Comparison of ENCODE assay signal across 13 mouse cellular contexts in genomic region chr9:103480044-103480576, GRCm38 (mm10). TPM values are rescaled to one million over a fixed set of nuclear protein-coding genes. Genes with fewer than 3 reads are reported as not detected.
A peak's percentile ranks its signal among the peaks of the same experiment; 100 is the strongest.
DNase-seq lines count a peak whose midpoint lies in the region; ATAC-seq lines count a peak whose summit lies in the region.
"Had no signal": no experiment of that assay in that cellular context is flagged by ENCODE, and none has a peak within 500 bp of the region (broad histone marks: within the 10 kb centered on the region; RNA-seq: fewer than 3 reads in every experiment).

TSS of gene Bfsp2 (minus strand) at chr9:103480420.

- H3K27ac ChIP-seq in heart, embryonic 10.5 days, result peak within 1 kb of the TSS; percentile 81
- peak within 1 kb of the TSS; percentile 72 for H3K27ac ChIP-seq in midbrain, embryonic 10.5 days (replicated peaks)
- no peak within 1 kb of the TSS for H3K27ac ChIP-seq in midbrain, embryonic 14.5 days (replicated peaks; ENCODE audit: low read depth, low read length)
- peak within 1 kb of the TSS; percentile 78 for H3K27ac ChIP-seq in hindbrain, embryonic 10.5 days
- H3K27ac ChIP-seq in midbrain, embryonic 12.5 days (replicated peaks), result peak within 1 kb of the TSS; percentile 50
- H3K27ac ChIP-seq: embryonic facial prominence, embryonic 15.5 days; neural tube, embryonic 12.5 days had no signal

- ATAC-seq in midbrain, embryonic 14.5 days (ENCODE audit: low FRiP score, low TSS enrichment), result no peak
- no peak for ATAC-seq in midbrain, embryonic 12.5 days (ENCODE audit: low FRiP score, low read depth)

- H3K4me1 ChIP-seq in heart, embryonic 10.5 days, result peaks cover 36% of the 10 kb centered on the region
- H3K4me1 ChIP-seq in midbrain, embryonic 10.5 days, result peaks cover 21% of the 10 kb centered on the region
- H3K4me1 ChIP-seq in midbrain, embryonic 14.5 days (ENCODE audit: control insufficient read depth, insufficient read depth, low read length), result peaks cover 16% of the 10 kb centered on the region; the same call in 1 of the 2 replicates
- peaks cover 20% of the 10 kb centered on the region for H3K4me1 ChIP-seq in hindbrain, embryonic 10.5 days (replicated peaks)
- peaks cover 14% of the 10 kb centered on the region for H3K4me1 ChIP-seq in midbrain, embryonic 12.5 days

- no peak within 1 kb of the TSS for H3K4me3 ChIP-seq in heart, embryonic 10.5 days
- no peak within 1 kb of the TSS for H3K4me3 ChIP-seq in midbrain, embryonic 10.5 days
- H3K4me3 ChIP-seq in midbrain, embryonic 14.5 days (replicated peaks; ENCODE audit: low read depth, low read length), result no peak within 1 kb of the TSS
- no peak within 1 kb of the TSS for H3K4me3 ChIP-seq in hindbrain, embryonic 10.5 days
- no peak within 1 kb of the TSS for H3K4me3 ChIP-seq in midbrain, embryonic 12.5 days
- H3K4me3 ChIP-seq: embryonic facial prominence, embryonic 15.5 days; neural tube, embryonic 12.5 days had no signal

- no peak for DNase-seq in heart, embryonic 10.5 days (ENCODE audit: low spot score)
- no peak for DNase-seq in heart, adult 11 months
- DNase-seq in midbrain, embryonic 10.5 days (ENCODE audit: low spot score), result no peak
- no peak for DNase-seq in midbrain, embryonic 14.5 days
- no peak for DNase-seq in hindbrain, embryonic 10.5 days (ENCODE audit: low spot score)
- no peak for DNase-seq in ovary, postnatal 14 days (ENCODE audit: low spot score)
- no peak for DNase-seq in frontal cortex, adult 2 months (ENCODE audit: extremely low spot score in 1 of 2, low spot score in 1 of 2)
- DNase-seq: cerebellum, adult 9-11 months; right cerebral cortex, postnatal 14 days; thymus, postnatal 25 days had no signal

- H3K36me3 ChIP-seq in heart, embryonic 10.5 days, result peaks cover 9% of the 10 kb centered on the region; the same call in 1 of the 2 replicates
- H3K36me3 ChIP-seq in midbrain, embryonic 10.5 days, result no peaks in the 10 kb centered on the region
- no peaks in the 10 kb centered on the region for H3K36me3 ChIP-seq in midbrain, embryonic 14.5 days (ENCODE audit: control insufficient read depth, insufficient read depth, low read length)
- H3K36me3 ChIP-seq in hindbrain, embryonic 10.5 days, result no peaks in the 10 kb centered on the region
- H3K36me3 ChIP-seq in midbrain, embryonic 12.5 days, result no peaks in the 10 kb centered on the region
- H3K36me3 ChIP-seq: embryonic facial prominence, embryonic 15.5 days; neural tube, embryonic 12.5 days had no signal

- no peak within 1 kb of the TSS for H3K9ac ChIP-seq in midbrain, embryonic 14.5 days (replicated peaks; ENCODE audit: low read length)
- H3K9ac ChIP-seq in midbrain, embryonic 12.5 days (replicated peaks), result no peak within 1 kb of the TSS
- H3K9ac ChIP-seq: embryonic facial prominence, embryonic 15.5 days; neural tube, embryonic 12.5 days had no signal

- no peak within 1 kb of the TSS for H3K4me2 ChIP-seq in midbrain, embryonic 14.5 days (ENCODE audit: low read length)
- no peak within 1 kb of the TSS for H3K4me2 ChIP-seq in midbrain, embryonic 12.5 days (replicated peaks)
- H3K4me2 ChIP-seq: embryonic facial prominence, embryonic 15.5 days; neural tube, embryonic 12.5 days had no signal

- no peaks in the 10 kb centered on the region for H3K9me3 ChIP-seq in heart, embryonic 10.5 days
- H3K9me3 ChIP-seq in midbrain, embryonic 10.5 days (replicated peaks), result no peaks in the 10 kb centered on the region
- H3K9me3 ChIP-seq in midbrain, embryonic 14.5 days (ENCODE audit: control insufficient read depth, low read length), result no peaks in the 10 kb centered on the region
- H3K9me3 ChIP-seq in hindbrain, embryonic 10.5 days, result no peaks in the 10 kb centered on the region
- H3K9me3 ChIP-seq in midbrain, embryonic 12.5 days, result no peaks in the 10 kb centered on the region
- H3K9me3 ChIP-seq: embryonic facial prominence, embryonic 15.5 days; neural tube, embryonic 12.5 days had no signal

- WGBS in heart, embryonic 10.5 days, result 73% methylated on average over 9 of the region's 9 CpGs
- WGBS in midbrain, embryonic 10.5 days, result 79% methylated on average over 9 of the region's 9 CpGs
- WGBS in midbrain, embryonic 14.5 days, result 81% methylated on average over 9 of the region's 9 CpGs
- WGBS in hindbrain, embryonic 10.5 days, result 77% methylated on average over 9 of the region's 9 CpGs
- WGBS in midbrain, embryonic 12.5 days, result 73% methylated on average over 9 of the region's 9 CpGs

- no peaks in the 10 kb centered on the region for H3K27me3 ChIP-seq in heart, embryonic 10.5 days (ENCODE audit: insufficient read depth, poor library complexity, severe bottlenecking)
- no peaks in the 10 kb centered on the region for H3K27me3 ChIP-seq in midbrain, embryonic 10.5 days (ENCODE audit: low read depth, poor library complexity, severe bottlenecking)
- H3K27me3 ChIP-seq in midbrain, embryonic 14.5 days (ENCODE audit: control insufficient read depth, insufficient read depth, low read length), result no peaks in the 10 kb centered on the region
- no peaks in the 10 kb centered on the region for H3K27me3 ChIP-seq in hindbrain, embryonic 10.5 days (ENCODE audit: insufficient read depth, poor library complexity, severe bottlenecking)
- H3K27me3 ChIP-seq in midbrain, embryonic 12.5 days, result peaks cover 13% of the 10 kb centered on the region; the same call in 1 of the 2 replicates
- H3K27me3 ChIP-seq: embryonic facial prominence, embryonic 15.5 days; neural tube, embryonic 12.5 days had no signal

RNA-seq across cellular contexts. Expression of gene Bfsp2, which starts in this region (rescaled TPM):
- polyA plus RNA-seq in heart, embryonic 10.5 days (2016; fragmentation: Nextera tagmentation; extraction: Ambion mirVana), result 0.39 and 0.74 TPM in 2 replicates
- 0.75 and 2.0 TPM in 2 replicates for polyA plus RNA-seq in midbrain, embryonic 10.5 days (2016; fragmentation: Nextera tagmentation; extraction: Ambion mirVana)
- 2.7 and 4.0 TPM in 2 replicates for polyA plus RNA-seq in midbrain, embryonic 14.5 days (2014; fragmentation: Nextera tagmentation; extraction: Ambion mirVana)
- polyA plus RNA-seq in hindbrain, embryonic 10.5 days (2016; fragmentation: Nextera tagmentation; extraction: Ambion mirVana), result 0.90 and 2.5 TPM in 2 replicates
- 2.4 and 5.5 TPM in 2 replicates for polyA plus RNA-seq in midbrain, embryonic 12.5 days (2016; fragmentation: Nextera tagmentation; extraction: Ambion mirVana)
- 5.5 and 6.9 TPM in 2 replicates for polyA plus RNA-seq in frontal cortex, adult 2 months (2012; rRNA removed)
